Mouse (Mus musculus): Measurements from ENCODE around the gene Herc2.

Gene Herc2

GRCm38 (mm10) chr7:56201483-56202218 is 151.7 kb downstream of the Herc2 start:
- DNase-seq (ENCODE audit: low spot score): no peak

- DNase-seq (ENCODE audit: low spot score): no peak
Observed at GRCm38 (mm10) chr7:56202843-56203242, 152.8 kb downstream of the Herc2 start.

- DNase-seq (ENCODE audit: low spot score): no peak
Observed at GRCm38 (mm10) chr7:56203286-56203685, 153.3 kb downstream of the Herc2 start.

- no peak for DNase-seq (ENCODE audit: low spot score)
Observed at GRCm38 (mm10) chr7:56204877-56205276, 154.9 kb downstream of the Herc2 start.

DNA sequence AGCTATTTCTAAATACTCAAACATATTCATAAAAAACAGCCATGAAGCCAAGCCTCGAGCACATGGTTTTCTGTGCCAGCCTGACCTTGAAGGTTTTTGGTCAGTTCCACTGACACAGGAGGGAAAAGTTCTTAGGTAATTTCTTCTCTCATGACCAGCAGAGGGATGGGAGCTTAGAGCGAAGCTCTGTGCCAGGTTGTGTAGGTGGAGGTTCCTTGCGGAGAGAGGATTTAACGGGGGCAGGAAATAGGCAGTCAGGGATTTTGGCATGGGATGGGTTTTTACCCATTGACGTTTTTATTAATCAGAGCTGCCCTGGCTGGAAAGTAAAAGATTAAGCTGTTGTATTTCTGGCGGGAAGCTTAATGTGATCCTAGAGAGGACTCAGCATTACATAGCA is 170.8 kb downstream of the Herc2 start:
- no peak for DNase-seq (ENCODE audit: low spot score)

DNA sequence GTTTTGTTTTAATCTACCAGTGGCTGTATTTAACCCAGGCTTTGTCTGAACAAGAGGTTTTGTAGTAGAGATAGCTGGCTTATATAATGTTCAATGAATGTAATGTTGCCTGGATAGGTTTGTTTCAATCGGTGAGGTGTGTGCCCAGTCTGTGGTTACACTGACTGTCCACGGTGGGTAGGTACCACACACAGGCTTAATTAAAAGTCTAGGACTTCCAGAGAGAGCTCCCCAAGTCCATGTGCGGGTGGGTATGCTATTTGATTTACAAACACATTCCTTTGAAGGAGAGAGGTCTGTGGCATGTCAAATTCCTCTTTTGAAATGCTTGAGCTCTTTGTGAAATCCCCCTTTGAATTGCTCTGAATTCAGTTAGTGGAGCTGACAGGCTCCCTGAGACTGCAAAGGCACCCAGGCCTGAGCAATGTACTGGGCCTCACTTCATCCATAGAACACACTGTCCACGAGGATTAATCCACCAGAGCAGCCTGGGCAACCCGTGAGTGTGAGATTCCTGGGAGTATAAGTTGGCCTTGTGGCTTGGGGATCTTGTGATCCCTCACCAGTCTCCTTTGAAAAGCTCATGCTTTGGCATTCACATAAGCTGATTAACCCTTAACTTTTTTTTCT is 185.9 kb downstream of the Herc2 start:
- peak; percentile 7 for DNase-seq (ENCODE audit: low spot score)

- DNase-seq (ENCODE audit: low spot score): no peak
Observed at GRCm38 (mm10) chr7:56236617-56237016, 186.6 kb downstream of the Herc2 start.

GRCm38 (mm10) chr7:56239543-56239942 is 189.5 kb downstream of the Herc2 start, which contains the start of gene Oca2:
TSS of gene Oca2 (plus strand) at chr7:56239760.
- DNase-seq (ENCODE audit: low spot score): peak; percentile 16

GRCm38 (mm10) chr7:56254568-56254967 is 204.6 kb downstream of the Herc2 start:
- DNase-seq (ENCODE audit: low spot score): no peak

- no peak for DNase-seq (ENCODE audit: low spot score)
Observed at GRCm38 (mm10) chr7:56257875-56258441, 208.0 kb downstream of the Herc2 start.

DNA sequence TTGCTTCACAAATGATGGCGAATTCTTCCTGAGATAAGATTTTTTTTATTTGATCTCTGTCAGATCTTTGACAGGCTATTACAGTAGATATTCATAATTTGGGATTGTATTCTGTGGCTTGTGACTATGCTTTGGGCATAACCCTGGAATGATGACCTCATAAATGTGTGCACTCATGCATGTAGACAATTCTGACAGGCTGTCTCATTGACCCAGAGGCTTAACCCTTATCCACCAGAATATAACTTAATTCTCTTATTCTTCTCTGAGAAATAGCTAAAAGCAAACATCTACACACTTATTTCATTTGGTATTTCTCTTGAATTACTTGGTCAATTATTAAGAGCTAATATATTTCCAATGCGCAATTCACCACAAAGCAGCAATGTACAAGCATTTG is 227.5 kb downstream of the Herc2 start:
- no peak for DNase-seq (ENCODE audit: low spot score)

All from embryo, embryonic 10 days (tissue).